Mouse (Mus musculus): ENCODE measurements around the gene Mllt3. TPM values are rescaled to one million over a fixed set of nuclear protein-coding genes. Genes with fewer than 3 reads are reported as not detected.
A peak's percentile ranks its signal among the peaks of the same experiment; 100 is the strongest.

Gene Mllt3
- polyA plus RNA-seq, 1 experiment from 2014 or later: 95.2 TPM

DNA sequence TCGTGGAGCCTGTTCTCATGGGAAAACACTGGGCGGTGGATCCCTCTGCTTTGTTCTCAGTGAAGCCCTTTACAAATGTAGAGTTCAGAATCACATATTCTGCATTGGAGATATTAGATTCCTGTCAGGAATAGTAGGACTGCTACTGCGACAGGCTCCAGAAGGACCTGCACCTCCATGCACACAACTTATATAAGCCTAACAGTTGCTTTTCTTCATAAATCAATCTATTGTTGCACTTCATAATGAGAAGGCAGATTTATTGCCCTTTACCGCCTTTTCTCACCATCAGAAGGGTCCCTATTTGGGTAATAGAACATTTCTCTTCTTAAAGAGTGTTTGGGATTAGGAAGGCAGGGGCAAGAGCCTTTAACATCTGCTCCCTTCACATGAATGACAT lies 231.0 kb downstream of the Mllt3 start:
- no peaks in the 10 kb centered on the region for H3K9me3 ChIP-seq
- no peaks in the 10 kb centered on the region for H3K27me3 ChIP-seq (replicated peaks)
- no peak overlapping the region for H3K4me2 ChIP-seq
- H3K27ac ChIP-seq: no peak overlapping the region
- H3K36me3 ChIP-seq (replicated peaks): no peaks in the 10 kb centered on the region
- H3K4me1 ChIP-seq: peaks cover 21% of the 10 kb centered on the region
- WGBS: 38% methylated on average over 4 of the region's 4 CpGs
- no peak overlapping the region for H3K9ac ChIP-seq
- no peak for ATAC-seq (replicated peaks)
- H3K4me3 ChIP-seq: no peak overlapping the region

DNA sequence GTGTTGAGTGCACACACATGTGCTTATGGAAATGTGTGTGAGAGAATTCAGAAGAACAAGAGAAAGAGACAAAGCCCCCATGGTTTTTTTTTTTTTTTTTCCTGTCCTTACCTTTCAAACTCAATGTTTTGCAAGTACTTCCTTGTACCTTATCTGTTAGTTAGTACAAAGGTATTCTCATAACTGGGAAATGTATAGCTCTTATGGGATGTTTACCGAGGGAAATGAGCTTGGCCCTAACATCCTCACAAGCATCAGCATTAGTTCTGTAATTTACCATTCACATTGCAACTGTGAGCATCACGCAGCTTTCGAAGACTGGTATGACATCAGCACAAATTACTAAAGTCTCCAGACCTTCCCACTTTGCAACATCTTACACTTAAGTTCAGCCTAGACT lies 231.8 kb downstream of the Mllt3 start:
- H3K36me3 ChIP-seq (replicated peaks): no peaks in the 10 kb centered on the region
- H3K4me3 ChIP-seq: no peak overlapping the region
- H3K4me1 ChIP-seq: peaks cover 16% of the 10 kb centered on the region
- H3K27ac ChIP-seq: no peak overlapping the region
- 84% methylated on average over 3 of the region's 3 CpGs for WGBS
- H3K4me2 ChIP-seq: no peak overlapping the region
- no peak for ATAC-seq (replicated peaks)
- no peaks in the 10 kb centered on the region for H3K9me3 ChIP-seq
- no peaks in the 10 kb centered on the region for H3K27me3 ChIP-seq (replicated peaks)
- H3K9ac ChIP-seq: no peak overlapping the region

DNA sequence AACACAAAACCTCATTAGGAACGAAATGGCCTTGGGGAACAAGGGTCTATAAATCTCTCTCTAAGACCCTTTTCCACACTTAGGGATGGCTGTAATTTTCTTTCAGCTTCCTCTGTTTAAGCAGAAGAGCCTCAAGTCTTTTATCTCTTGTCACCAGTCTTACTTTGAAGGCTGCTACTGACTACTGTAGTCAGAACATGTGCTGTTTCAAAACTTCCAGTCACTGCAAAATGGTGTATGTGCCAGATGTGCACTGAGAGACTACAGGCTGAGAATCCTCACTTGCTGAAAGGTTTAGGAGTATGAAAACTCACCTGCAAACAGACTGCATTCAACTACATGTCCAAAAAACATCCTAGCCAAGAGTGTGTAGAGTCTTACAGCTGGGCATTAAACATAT lies 232.9 kb downstream of the Mllt3 start:
- Histone ChIP-seq H3K4me1 (peaks cover 12% of the 10 kb centered on the region; the same call in 1 of the 2 replicates), H3K9ac (no peak overlapping the region), H3K27me3 (replicated peaks) (no peaks in the 10 kb centered on the region), H3K36me3 (replicated peaks) (no peaks in the 10 kb centered on the region), H3K4me2 (no peak overlapping the region), H3K4me3 (no peak overlapping the region), H3K9me3 (no peaks in the 10 kb centered on the region), H3K27ac (no peak overlapping the region)
- no peak for ATAC-seq (replicated peaks)
- WGBS: 72% methylated on average over 1 of the region's 1 CpGs

DNA sequence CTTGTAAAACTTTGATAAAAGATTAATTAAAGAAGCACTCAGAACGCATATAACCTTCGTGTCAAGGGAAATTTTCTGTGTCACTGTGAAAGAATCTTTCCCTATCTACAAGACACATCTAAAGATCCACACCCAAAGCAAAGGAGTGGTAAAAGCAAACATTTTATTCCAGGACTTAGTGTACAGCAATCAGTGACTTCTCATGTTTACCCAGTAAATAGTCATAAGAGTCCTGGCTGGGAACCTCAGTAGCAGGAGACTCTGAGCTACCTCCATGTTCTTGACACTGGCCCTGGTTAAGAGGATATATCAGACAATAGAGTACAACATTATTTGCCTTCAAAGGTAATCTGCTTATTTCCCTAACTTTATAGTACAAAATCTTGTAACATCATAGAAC lies 233.7 kb downstream of the Mllt3 start:
- no peak overlapping the region for H3K4me2 ChIP-seq

DNA sequence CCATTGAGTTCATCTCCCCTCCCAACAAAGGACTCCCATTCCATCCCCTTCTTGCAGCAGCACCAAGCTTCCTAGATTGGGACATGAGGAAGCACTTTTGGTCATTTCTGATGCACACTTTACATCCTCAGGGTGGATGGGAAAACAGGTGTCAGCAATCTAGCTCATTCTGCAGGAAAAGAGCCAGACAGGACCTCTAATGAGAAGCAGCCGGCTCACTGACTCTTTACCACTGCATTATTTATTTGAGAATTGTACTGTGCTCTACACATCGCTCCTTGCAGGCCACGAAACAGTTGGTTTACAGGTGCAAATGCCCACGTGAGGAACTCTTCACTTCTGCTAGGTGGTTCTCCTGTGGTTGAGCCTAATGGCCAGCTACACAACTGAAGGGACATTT lies 237.9 kb downstream of the Mllt3 start:
- no peak overlapping the region for H3K4me2 ChIP-seq
- no peak overlapping the region for H3K27ac ChIP-seq
- no peaks in the 10 kb centered on the region for H3K27me3 ChIP-seq (replicated peaks)
- WGBS: 85% methylated on average over 4 of the region's 4 CpGs
- no peak overlapping the region for H3K9ac ChIP-seq
- H3K4me3 ChIP-seq: no peak overlapping the region
- H3K36me3 ChIP-seq (replicated peaks): peaks cover 6% of the 10 kb centered on the region; the same call in 1 of the 2 replicates
- no peak for ATAC-seq (replicated peaks)
- 0 out of 2 replicates have a peak, but pooled peaks cover under 1% of the 10 kb centered on the region for H3K4me1 ChIP-seq
- no peaks in the 10 kb centered on the region for H3K9me3 ChIP-seq

More for the DNA sequence above, 233.7 kb downstream of the Mllt3 start:
- no peaks in the 10 kb centered on the region for H3K27me3 ChIP-seq (replicated peaks)
- no peaks in the 10 kb centered on the region for H3K36me3 ChIP-seq (replicated peaks)
- ATAC-seq (replicated peaks): no peak
- peaks cover 9% of the 10 kb centered on the region; the same call in 1 of the 2 replicates for H3K4me1 ChIP-seq
- H3K4me3 ChIP-seq: no peak overlapping the region
- no peak overlapping the region for H3K9ac ChIP-seq
- H3K9me3 ChIP-seq: no peaks in the 10 kb centered on the region
- 96% methylated on average over 2 of the region's 2 CpGs for WGBS
- no peak overlapping the region for H3K27ac ChIP-seq

GRCm38 (mm10) chr4:87794216-87794615 lies 238.9 kb downstream of the Mllt3 start:
- Histone ChIP-seq H3K4me2 (no peak overlapping the region), H3K27me3 (replicated peaks) (no peaks in the 10 kb centered on the region), H3K9ac (no peak overlapping the region), H3K4me1 (no peaks in the 10 kb centered on the region), H3K36me3 (replicated peaks) (peaks cover 8% of the 10 kb centered on the region; the same call in 1 of the 2 replicates), H3K27ac (no peak overlapping the region), H3K4me3 (no peak overlapping the region), H3K9me3 (no peaks in the 10 kb centered on the region)
- no peak for ATAC-seq (replicated peaks)
- 86% methylated on average over 3 of the region's 3 CpGs for WGBS

GRCm38 (mm10) chr4:87792511-87792910 lies 240.7 kb downstream of the Mllt3 start:
- H3K36me3 ChIP-seq (replicated peaks): peaks cover 10% of the 10 kb centered on the region; the same call in 1 of the 2 replicates
- no peaks in the 10 kb centered on the region for H3K4me1 ChIP-seq
- H3K9ac ChIP-seq: no peak overlapping the region
- no peak overlapping the region for H3K27ac ChIP-seq
- 53% methylated on average over 5 of the region's 5 CpGs for WGBS
- no peak overlapping the region for H3K4me3 ChIP-seq
- no peaks in the 10 kb centered on the region for H3K9me3 ChIP-seq
- H3K27me3 ChIP-seq (replicated peaks): no peaks in the 10 kb centered on the region
- H3K4me2 ChIP-seq: no peak overlapping the region
- no peak for ATAC-seq (replicated peaks)

- Histone ChIP-seq H3K9me3 (no peaks in the 10 kb centered on the region), H3K4me3 (no peak overlapping the region), H3K27me3 (replicated peaks) (no peaks in the 10 kb centered on the region), H3K27ac (no peak overlapping the region), H3K4me2 (no peak overlapping the region), H3K4me1 (peaks cover 12% of the 10 kb centered on the region), H3K9ac (no peak overlapping the region), H3K36me3 (replicated peaks) (peaks cover 10% of the 10 kb centered on the region; the same call in 1 of the 2 replicates)
- WGBS: 88% methylated on average over 7 of the region's 7 CpGs
- no peak for ATAC-seq (replicated peaks)
These were observed 243.7 kb downstream of the Mllt3 start for GRCm38 (mm10) chr4:87789446-87789845.

DNA sequence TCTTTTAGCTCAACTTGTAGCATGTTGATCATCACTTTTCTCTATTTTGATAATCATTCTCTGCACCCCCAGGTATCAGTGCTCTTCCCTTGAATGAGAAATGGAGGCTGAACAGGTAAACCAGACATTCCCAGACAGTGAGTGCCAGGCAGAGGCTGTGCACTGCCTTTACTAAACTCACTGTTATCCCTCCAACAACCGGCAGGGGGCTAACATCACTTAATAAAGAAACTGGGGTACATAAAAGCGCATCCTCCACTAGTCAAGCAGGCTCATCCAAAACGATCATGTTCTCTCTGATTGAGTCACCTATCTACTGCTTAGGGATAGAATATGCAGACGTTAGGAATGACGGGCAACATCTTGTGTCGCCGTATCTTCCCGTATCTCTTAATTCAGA lies 244.5 kb downstream of the Mllt3 start:
- 0 out of 2 replicates have a peak, but pooled peaks have one; percentile 11 for ATAC-seq (replicated peaks)
- no peaks in the 10 kb centered on the region for H3K9me3 ChIP-seq
- H3K4me2 ChIP-seq: no peak overlapping the region
- H3K27me3 ChIP-seq (replicated peaks): no peaks in the 10 kb centered on the region
- 68% methylated on average over 8 of the region's 8 CpGs for WGBS
- H3K36me3 ChIP-seq (replicated peaks): peaks cover 10% of the 10 kb centered on the region; the same call in 1 of the 2 replicates
- no peak overlapping the region for H3K27ac ChIP-seq
- no peak overlapping the region for H3K4me3 ChIP-seq
- no peak overlapping the region for H3K9ac ChIP-seq
- H3K4me1 ChIP-seq: peaks cover 17% of the 10 kb centered on the region

- 0 out of 2 replicates have a peak, but pooled peaks cover 5% of the 10 kb centered on the region for H3K36me3 ChIP-seq (replicated peaks)
- 10% methylated on average over 12 of the region's 12 CpGs for WGBS
- no peaks in the 10 kb centered on the region for H3K9me3 ChIP-seq
- peak overlapping the region; percentile 24; the same call in 1 of the 2 replicates for H3K4me2 ChIP-seq
- H3K4me1 ChIP-seq: peaks cover 18% of the 10 kb centered on the region
- no peak overlapping the region for H3K4me3 ChIP-seq
- H3K27me3 ChIP-seq (replicated peaks): no peaks in the 10 kb centered on the region
- ATAC-seq (replicated peaks): peak; percentile 82
- peak overlapping the region; percentile 47 for H3K27ac ChIP-seq
- H3K9ac ChIP-seq: no peak overlapping the region
These were observed 247.8 kb downstream of the Mllt3 start for GRCm38 (mm10) chr4:87785132-87786074.

- H3K36me3 ChIP-seq (replicated peaks): no peaks in the 10 kb centered on the region
- H3K4me2 ChIP-seq: no peak overlapping the region
- H3K27ac ChIP-seq: peak overlapping the region; percentile 15; the same call in 1 of the 2 replicates
- WGBS: 78% methylated on average over 2 of the region's 2 CpGs
- H3K9me3 ChIP-seq: no peaks in the 10 kb centered on the region
- H3K9ac ChIP-seq: no peak overlapping the region
- no peak for ATAC-seq (replicated peaks)
- H3K4me3 ChIP-seq: no peak overlapping the region
- H3K4me1 ChIP-seq: peaks cover 18% of the 10 kb centered on the region
- H3K27me3 ChIP-seq (replicated peaks): no peaks in the 10 kb centered on the region
These were observed 249.4 kb downstream of the Mllt3 start for GRCm38 (mm10) chr4:87783809-87784208.

DNA sequence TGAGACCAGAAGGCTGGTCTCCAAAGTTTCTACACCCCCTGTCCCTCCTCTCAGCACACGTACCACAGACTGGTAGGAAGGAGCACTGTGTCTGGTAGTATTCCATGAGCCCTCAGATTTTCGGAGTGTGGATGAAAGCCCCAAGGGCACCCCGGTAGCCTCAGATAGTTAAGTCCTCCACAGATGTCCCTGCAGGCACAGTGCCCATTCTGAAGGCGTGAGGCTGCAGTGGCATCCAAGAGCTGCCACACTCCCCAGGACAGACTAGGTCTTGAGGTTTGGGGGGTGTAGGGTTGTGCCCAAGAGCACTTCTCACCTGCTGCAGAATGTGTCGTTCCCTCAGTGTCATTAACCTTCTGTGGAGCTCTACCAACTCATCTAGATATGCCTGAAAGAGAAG lies 251.2 kb downstream of the Mllt3 start:
- no peak overlapping the region for H3K9ac ChIP-seq
- H3K27me3 ChIP-seq (replicated peaks): no peaks in the 10 kb centered on the region
- H3K27ac ChIP-seq: no peak overlapping the region
- peaks cover 18% of the 10 kb centered on the region for H3K4me1 ChIP-seq
- WGBS: 90% methylated on average over 5 of the region's 5 CpGs
- no peak overlapping the region for H3K4me2 ChIP-seq
- H3K36me3 ChIP-seq (replicated peaks): no peaks in the 10 kb centered on the region
- no peak for ATAC-seq (replicated peaks)
- H3K4me3 ChIP-seq: no peak overlapping the region
- no peaks in the 10 kb centered on the region for H3K9me3 ChIP-seq
